Mouse (Mus musculus) heart, adult 18-20 months (tissue): ENCODE measurements around the gene Trim29. TPM values are rescaled to one million over a fixed set of nuclear protein-coding genes. Genes with fewer than 3 reads are reported as not detected.

Source experiments
- DNase-seq, 2 experiments: peaks; one replicate each; pipeline ENCODE4 v3.0.0; 2021 to 2022; ENCODE audit warnings: mixed read lengths in 1 of 2
- long read RNA-seq, 2 experiments: library from polyadenylated mRNA; stranded (forward); transcript quantifications; one replicate each; pipeline ENCODE4 v2.0.0; 2021
- total RNA-seq, 2 experiments: library from RNA; stranded (reverse); gene quantifications; 2 replicates each; pipeline ENCODE4 v1.2.3; 2021

The Trim29 gene
- under 1 TPM in 1 of 2 experiments, not detected in 1; 0.10 TPM for total RNA-seq
- long read RNA-seq, experiment 1: 0 reads
- long read RNA-seq, experiment 2: 0 reads

- DNase-seq: no peak
These were observed at the start of gene Trim29 for GRCm38 (mm10) chr9:43310538-43310937. Gene Trim29, plus strand, starts transcription at chr9:43310848.

GRCm38 (mm10) chr9:43261124-43261907 is 49.3 kb upstream of the Trim29 start:
- peak in 1 of 2 experiments; percentile 24 for DNase-seq

- no peak for DNase-seq
These were observed 48.7 kb upstream of the Trim29 start for GRCm38 (mm10) chr9:43261941-43262340.

GRCm38 (mm10) chr9:43262390-43262789 is 48.3 kb upstream of the Trim29 start:
- no peak for DNase-seq

GRCm38 (mm10) chr9:43262811-43263550 is 47.7 kb upstream of the Trim29 start:
- DNase-seq: peak in 1 of 2 experiments; percentile 21

GRCm38 (mm10) chr9:43263946-43264451 is 46.6 kb upstream of the Trim29 start:
- DNase-seq: peak; percentile 73 to 83

- DNase-seq: peak in 1 of 2 experiments; percentile 30
These were observed 45.5 kb upstream of the Trim29 start for GRCm38 (mm10) chr9:43265194-43265593.

- peak in 1 of 2 experiments; percentile 38 for DNase-seq
These were observed 43.3 kb upstream of the Trim29 start for GRCm38 (mm10) chr9:43267357-43267756.

GRCm38 (mm10) chr9:43269166-43269565 is 41.5 kb upstream of the Trim29 start:
- no peak for DNase-seq

- DNase-seq: peak in 1 of 2 experiments; percentile 25
These were observed 39.9 kb upstream of the Trim29 start for GRCm38 (mm10) chr9:43270723-43271252.

- peak in 1 of 2 experiments; percentile 22 for DNase-seq
These were observed 38.7 kb upstream of the Trim29 start for GRCm38 (mm10) chr9:43271761-43272518.

GRCm38 (mm10) chr9:43273735-43274134 is 36.9 kb upstream of the Trim29 start:
- DNase-seq: peak; percentile 38 to 59

GRCm38 (mm10) chr9:43284284-43284683 is 26.4 kb upstream of the Trim29 start:
- DNase-seq: peak; percentile 85 to 91

GRCm38 (mm10) chr9:43285281-43285680 is 25.4 kb upstream of the Trim29 start:
- DNase-seq: no peak

- DNase-seq: peak in 1 of 2 experiments; percentile 78
These were observed 23.8 kb upstream of the Trim29 start for GRCm38 (mm10) chr9:43286870-43287269.

GRCm38 (mm10) chr9:43293058-43293457 is 17.6 kb upstream of the Trim29 start:
- DNase-seq: peak; percentile 37 to 53

GRCm38 (mm10) chr9:43300394-43300793 is 10.3 kb upstream of the Trim29 start:
- no peak for DNase-seq

- no peak for DNase-seq
These were observed 7.7 kb upstream of the Trim29 start for GRCm38 (mm10) chr9:43302989-43303388.

- DNase-seq: no peak
These were observed 4.8 kb upstream of the Trim29 start for GRCm38 (mm10) chr9:43305882-43306281.

GRCm38 (mm10) chr9:43309087-43309872 is 1.4 kb upstream of the Trim29 start:
- no peak for DNase-seq

GRCm38 (mm10) chr9:43312190-43312589 is 1.5 kb downstream of the Trim29 start:
- DNase-seq: no peak
